Mouse (Mus musculus) lung, adult 2 months (tissue): ENCODE data around the gene Mfsd14b.

ENCODE experiments used
- CTCF ChIP-seq: fragments of 200-500 bp; IDR thresholded peaks from 2 replicates; pipeline ENCODE4 v1.5.1; 2011; ENCODE audit warnings: mild to moderate bottlenecking, low read length, control low read depth; ENCODE audit not compliant: insufficient read depth
- POLR2A ChIP-seq: fragments of 200-500 bp; IDR thresholded peaks from 2 replicates; pipeline ENCODE4 v1.6.1; 2011; ENCODE audit warnings: low read depth, mild to moderate bottlenecking, control low read depth, low read length, borderline replicate concordance; ENCODE audit errors: extremely low read depth

GRCm38 (mm10) chr13:65035057-65035456, 77.7 kb downstream of the Mfsd14b start:
- TF ChIP-seq CTCF (no peak), POLR2A (no peak)
